Mouse (Mus musculus) liver, embryonic 18 days (tissue): Measurements from ENCODE around the gene Bcl6b. TPM values are rescaled to one million over a fixed set of nuclear protein-coding genes. Genes with fewer than 3 reads are reported as not detected.

Experiments used
- polyA plus RNA-seq: library from polyadenylated mRNA; depleted of rRNA; stranded (reverse); fragments of >200 nt; gene quantifications from 2 replicates; pipeline ENCODE4 v1.2.3, GENCODE M21; 2012; rRNA removed

The Bcl6b gene
- polyA plus RNA-seq, result 1.3 and 1.6 TPM in 2 replicates

DNA sequence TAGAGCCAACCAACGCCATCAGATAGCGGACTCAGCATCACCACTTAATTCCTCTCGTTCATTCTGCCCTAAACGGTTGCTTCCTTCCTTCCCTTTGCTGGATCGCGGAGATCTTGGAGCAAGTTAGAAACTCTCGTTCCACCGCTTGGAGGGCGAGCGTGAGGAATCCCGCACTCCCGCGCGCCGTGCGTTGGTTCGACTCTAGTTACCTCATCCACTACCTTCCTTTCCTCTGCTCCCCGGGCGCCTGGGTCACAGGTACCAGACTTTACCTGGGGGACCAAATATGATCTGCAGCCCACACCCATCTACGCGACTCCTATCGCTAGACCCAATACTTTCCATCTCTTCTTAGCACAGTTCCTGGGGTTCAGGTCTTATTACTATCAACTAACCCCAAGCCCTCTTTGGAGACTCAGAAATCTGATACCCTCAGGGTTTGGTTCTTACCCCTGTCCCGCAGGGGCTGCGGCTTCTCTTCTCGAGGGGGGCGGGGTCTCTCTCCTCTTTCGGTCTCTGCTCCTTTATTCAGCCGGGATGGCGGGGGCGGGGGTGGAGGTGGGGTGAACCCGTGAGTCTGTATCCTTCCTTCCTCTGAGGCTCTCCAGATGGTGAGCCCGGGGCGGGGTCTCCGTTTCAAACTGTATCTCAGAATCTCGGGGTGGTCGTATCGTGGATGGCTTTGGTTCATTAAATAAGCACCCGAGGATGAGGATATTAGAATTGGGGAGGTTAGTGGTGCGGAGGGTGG is at the start of gene Bcl6b:
TSS of gene Bcl6b (minus strand) at position 539 of the 751 bp plus-strand sequence.

DNA sequence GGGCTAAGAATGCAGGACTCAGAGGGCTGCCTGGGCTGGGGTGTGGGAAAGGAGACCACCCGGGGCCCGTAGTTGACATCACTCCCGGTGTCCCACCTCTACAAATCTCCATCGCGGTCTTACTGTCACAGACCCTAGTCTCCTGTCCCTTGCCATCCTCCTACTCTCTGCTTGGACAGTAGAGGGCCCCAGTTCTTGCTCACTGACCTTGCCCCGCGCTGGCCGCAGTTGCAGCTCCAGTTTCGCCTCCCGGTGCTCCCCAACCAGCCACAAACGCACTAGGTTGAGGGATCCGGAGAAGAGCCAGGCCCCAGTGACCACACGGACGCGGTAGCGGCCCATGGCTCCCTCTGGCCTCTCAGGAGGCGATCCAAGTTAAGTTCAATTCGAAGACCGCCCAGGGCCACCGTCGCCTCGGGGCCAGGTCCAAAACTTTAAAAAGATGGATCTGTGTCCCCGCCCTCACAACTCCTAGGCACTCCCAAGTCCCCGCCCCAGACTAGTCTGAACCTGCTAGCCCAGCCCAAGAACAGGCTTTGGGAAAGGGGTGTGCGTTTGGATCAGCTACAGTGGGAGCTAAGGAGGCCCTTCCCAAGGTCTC is 25.4 kb upstream of the Bcl6b start, which contains the start of gene Alox12:
TSS of gene Alox12 (minus strand) at position 423 of the 601 bp plus-strand sequence.

DNA sequence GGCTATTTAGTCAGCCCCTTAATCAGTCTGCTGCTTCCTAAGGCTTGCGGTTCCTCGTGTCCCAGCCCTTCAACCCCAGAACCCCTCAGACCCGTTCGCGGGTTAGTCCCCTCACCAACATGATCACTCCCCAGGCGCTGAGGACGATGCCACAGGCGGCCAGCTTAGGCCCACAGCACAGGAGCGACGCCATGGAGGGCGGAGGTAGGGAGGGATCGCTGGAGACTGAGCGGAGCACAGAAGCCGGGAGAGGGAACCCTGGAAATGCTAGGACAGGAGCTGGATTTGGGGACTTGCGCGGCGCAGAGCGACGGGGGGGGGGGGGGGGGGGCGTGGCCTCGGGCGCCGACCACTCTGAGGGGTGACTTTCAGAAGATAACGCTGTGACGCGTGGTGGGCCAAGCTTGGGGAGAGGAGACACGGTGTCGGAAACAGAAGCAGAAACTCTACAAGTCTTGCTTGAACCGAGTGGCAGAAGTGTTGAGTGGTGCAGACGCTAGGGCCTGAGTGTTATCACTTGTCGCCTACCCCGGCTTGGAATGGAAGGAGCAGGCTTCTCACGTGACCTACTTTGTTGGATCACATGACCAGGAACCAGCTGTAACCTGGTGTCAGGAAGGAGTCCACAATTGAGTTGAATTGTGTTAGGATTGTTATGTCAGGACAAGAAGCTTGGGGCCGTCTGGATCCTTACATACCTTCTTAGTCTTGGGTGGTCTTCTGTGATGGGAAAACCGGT is 10.1 kb upstream of the Bcl6b start, which contains the start of the genes Gm21988 and Rnasek:
TSS of gene Gm21988 (minus strand) at position 290 of the 739 bp plus-strand sequence.
TSS of gene Rnasek (minus strand) at position 302 of the 739 bp plus-strand sequence.

DNA sequence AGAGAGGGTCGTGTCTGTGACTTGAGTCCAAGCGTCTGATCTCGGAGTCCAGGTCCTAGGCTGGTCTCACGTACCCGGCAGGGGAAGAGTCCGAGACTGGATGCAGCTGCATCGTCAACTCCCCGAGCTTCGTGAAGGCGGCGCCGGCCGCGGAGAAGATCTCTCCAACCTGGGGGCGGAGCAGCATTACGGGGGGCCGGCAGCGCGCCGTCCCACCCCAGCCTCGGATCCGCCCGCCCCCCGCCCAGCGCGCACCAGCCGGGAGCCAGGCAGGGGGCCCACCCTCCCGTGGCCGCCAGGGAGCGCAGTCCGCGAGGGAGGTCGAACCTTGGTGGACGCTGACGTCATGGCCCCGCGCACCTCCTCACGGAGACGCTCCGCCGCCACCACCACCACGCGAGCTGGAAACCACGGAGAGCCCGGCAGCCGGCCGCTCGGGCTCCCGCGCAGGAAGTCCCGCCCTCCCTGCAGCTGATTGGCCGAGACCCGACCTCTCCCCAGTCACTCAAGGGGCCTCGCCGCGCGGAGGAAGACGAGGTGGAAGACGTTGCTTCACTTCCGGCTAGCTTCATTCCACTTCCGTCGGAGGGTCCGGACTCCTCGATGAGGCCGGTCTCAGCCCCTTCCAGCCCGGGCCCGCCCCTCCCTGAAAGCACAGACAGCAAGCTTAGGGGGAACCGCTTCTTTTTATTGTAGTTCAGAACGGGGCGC is 8.0 kb upstream of the Bcl6b start, which contains the start of gene 0610010K14Rik:
TSS of gene 0610010K14Rik (minus strand) at position 458 of the 711 bp plus-strand sequence.

DNA sequence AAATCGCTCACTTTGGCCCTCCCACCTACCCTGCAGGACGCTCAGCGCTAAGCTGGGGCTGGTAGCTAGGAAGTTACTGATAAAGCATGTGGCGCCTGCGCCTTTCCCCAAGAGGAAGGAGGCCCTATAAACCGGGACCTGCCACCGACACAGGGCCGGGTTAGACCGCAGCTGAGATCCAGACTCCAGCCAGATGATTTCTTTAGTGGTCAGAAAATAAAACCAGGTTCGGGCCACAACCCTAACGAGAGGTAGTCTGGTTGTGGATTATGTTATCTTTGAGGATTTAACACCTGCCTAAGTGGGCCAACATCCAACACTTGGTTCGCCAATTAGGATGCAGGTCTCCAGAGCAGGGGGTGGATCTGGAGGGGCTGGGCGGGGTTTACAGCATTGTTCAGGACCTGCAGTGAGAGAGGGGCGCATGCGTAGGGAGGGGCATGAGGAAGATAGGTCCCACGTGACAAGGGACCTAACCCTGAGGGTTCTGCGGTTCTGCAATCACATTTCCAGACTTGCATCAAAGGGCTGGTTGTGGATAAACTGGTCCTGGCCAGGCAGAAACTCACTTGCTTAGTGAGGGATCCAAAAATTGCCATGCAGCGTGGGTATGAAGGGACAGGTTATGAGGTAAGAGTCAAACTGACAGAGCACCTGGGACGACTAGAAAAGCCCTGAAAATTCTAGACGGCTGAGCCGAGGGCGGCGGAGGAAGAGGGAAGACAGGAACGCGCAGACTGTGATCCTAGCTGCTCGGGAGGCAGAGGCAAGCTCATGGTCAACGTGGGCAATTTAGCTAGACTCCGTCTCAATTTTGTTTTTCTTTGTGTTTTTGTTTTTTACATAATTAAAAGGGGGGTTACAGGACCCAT is 8.6 kb downstream of the Bcl6b start, which contains the start of gene Slc16a13:
TSS of gene Slc16a13 (minus strand) at position 334 of the 872 bp plus-strand sequence.

DNA sequence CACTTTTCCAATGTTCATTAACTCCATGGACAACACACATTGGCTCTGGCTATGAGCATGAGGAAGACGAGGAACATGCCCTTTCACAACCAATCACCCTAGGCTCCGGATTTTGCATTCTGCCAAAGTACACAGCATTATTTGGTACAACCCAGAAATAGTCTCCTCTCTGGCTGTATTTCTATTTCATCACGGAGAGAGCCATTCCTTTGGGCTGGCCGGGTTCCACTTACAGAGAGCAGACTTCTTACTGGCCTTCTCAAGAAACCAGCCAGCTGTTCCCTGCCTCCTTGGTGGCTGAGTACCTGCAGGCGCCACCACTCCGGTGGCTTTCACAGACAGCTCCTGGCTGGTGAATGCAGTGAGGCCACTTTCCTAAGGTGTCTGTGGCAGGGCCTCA is 17.2 kb downstream of the Bcl6b start, which contains the start of gene Slc16a11:
TSS of gene Slc16a11 (plus strand) at position 330 of the 400 bp plus-strand sequence.

Other genes starting within 250 kb of the Bcl6b start
- gene Ctdnep1, start 248.6 kb downstream of the Bcl6b start, polyA plus RNA-seq, result 23.5 and 24.9 TPM in 2 replicates
- gene Elp5, start 247.3 kb downstream of the Bcl6b start, polyA plus RNA-seq, result 34.3 and 36.0 TPM in 2 replicates
- gene Gabarap, start 238.7 kb downstream of the Bcl6b start, polyA plus RNA-seq, result 191 and 207 TPM in 2 replicates
- gene Phf23, start 234.0 kb downstream of the Bcl6b start, polyA plus RNA-seq, result 15.0 and 15.6 TPM in 2 replicates
- gene Dvl2, start 229.2 kb downstream of the Bcl6b start, polyA plus RNA-seq, result 4.2 and 4.6 TPM in 2 replicates
- 164 and 167 TPM in 2 replicates for gene Acadvl, start 214.4 kb downstream of the Bcl6b start, polyA plus RNA-seq
- gene Dlg4, start 212.9 kb downstream of the Bcl6b start, polyA plus RNA-seq, result 1.6 and 2.3 TPM in 2 replicates
- gene Asgr1, start 175.7 kb downstream of the Bcl6b start, polyA plus RNA-seq, result 170 and 192 TPM in 2 replicates
- gene Asgr2, start 137.2 kb downstream of the Bcl6b start, polyA plus RNA-seq, result 46.4 and 50.4 TPM in 2 replicates
- gene Mgl2, start 99.5 kb downstream of the Bcl6b start, polyA plus RNA-seq, result 1.3 and 1.7 TPM in 2 replicates
- 0.45 and 0.84 TPM in 2 replicates for gene Clec10a, start 73.6 kb downstream of the Bcl6b start, polyA plus RNA-seq
- gene Slc16a11, start 17.0 kb downstream of the Bcl6b start, polyA plus RNA-seq, result 3.3 and 3.6 TPM in 2 replicates
- gene Slc16a13, start 8.7 kb downstream of the Bcl6b start, polyA plus RNA-seq, result 1.1 and 1.7 TPM in 2 replicates
- 38.7 and 43.7 TPM in 2 replicates for gene 0610010K14Rik, start 8.1 kb upstream of the Bcl6b start, polyA plus RNA-seq
- 4.0 and 4.5 TPM in 2 replicates for gene Gm21988, start 10.0 kb upstream of the Bcl6b start, polyA plus RNA-seq
- gene Rnasek, start 10.0 kb upstream of the Bcl6b start, polyA plus RNA-seq, result 52.5 and 55.2 TPM in 2 replicates
- 9.4 and 10.6 TPM in 2 replicates for gene Alox12, start 25.6 kb upstream of the Bcl6b start, polyA plus RNA-seq
- gene Alox12e, start 92.8 kb upstream of the Bcl6b start, polyA plus RNA-seq, result 0.07 and 0.15 TPM in 2 replicates
- 2.7 and 4.3 TPM in 2 replicates for gene Alox15, start 122.2 kb upstream of the Bcl6b start, polyA plus RNA-seq
- gene Pelp1, start 180.2 kb upstream of the Bcl6b start, polyA plus RNA-seq, result 6.3 and 7.7 TPM in 2 replicates
- 38.7 and 50.6 TPM in 2 replicates for gene Arrb2, start 202.8 kb upstream of the Bcl6b start, polyA plus RNA-seq
- gene Med11, start 222.1 kb upstream of the Bcl6b start, polyA plus RNA-seq, result 13.6 and 15.2 TPM in 2 replicates
- gene Zmynd15, start 229.6 kb upstream of the Bcl6b start, polyA plus RNA-seq, result 0.85 and 0.97 TPM in 2 replicates
- 6.0 and 7.3 TPM in 2 replicates for gene Cxcl16, start 230.2 kb upstream of the Bcl6b start, polyA plus RNA-seq